In genomic region chr7:132284048-132284737, GRCm38 (mm10) we compare ENCODE assay signal across 11 mouse cellular contexts. TPM values are rescaled to one million over a fixed set of nuclear protein-coding genes. Genes with fewer than 3 reads are reported as not detected.
DNase-seq lines count a peak whose midpoint lies in the region; ATAC-seq and TF ChIP-seq lines count a peak whose summit lies in the region.
"Had no signal": no experiment of that assay in that cellular context is flagged by ENCODE, and none has a peak within 500 bp of the region (broad histone marks: within the 10 kb centered on the region; RNA-seq: fewer than 3 reads in every experiment).

No protein-coding gene starts in this region.

- peak overlapping the region; percentile 68 for H3K27ac ChIP-seq in neural tube, embryonic 11.5 days (ENCODE audit: low read depth, low read length)
- H3K27ac ChIP-seq in forebrain, embryonic 15.5 days (replicated peaks): peak overlapping the region; percentile 90
- H3K27ac ChIP-seq in intestine, postnatal 0 days (ENCODE audit: low read depth, low read length): peak overlapping the region; percentile 35; the same call in 1 of the 2 replicates
- H3K27ac ChIP-seq in stomach, embryonic 16.5 days (ENCODE audit: low read length): peak overlapping the region; percentile 89
- no peak overlapping the region for H3K27ac ChIP-seq in limb, embryonic 10.5 days
- H3K27ac ChIP-seq: heart, embryonic 15.5 days; limb, embryonic 12.5 days had no signal

- H3K4me1 ChIP-seq in neural tube, embryonic 11.5 days (ENCODE audit: control insufficient read depth, insufficient read depth, low read length): peaks cover 26% of the 10 kb centered on the region
- H3K4me1 ChIP-seq in forebrain, embryonic 15.5 days: peaks cover 77% of the 10 kb centered on the region
- peaks cover 29% of the 10 kb centered on the region for H3K4me1 ChIP-seq in intestine, postnatal 0 days (replicated peaks; ENCODE audit: control insufficient read depth, insufficient read depth, low read length)
- peaks cover 56% of the 10 kb centered on the region for H3K4me1 ChIP-seq in stomach, embryonic 16.5 days (ENCODE audit: control insufficient read depth, insufficient read depth, low read length)
- H3K4me1 ChIP-seq in limb, embryonic 10.5 days: peaks cover 33% of the 10 kb centered on the region
- H3K4me1 ChIP-seq: megakaryocyte, embryonic 14.5 days had no signal

- H3K9me3 ChIP-seq in neural tube, embryonic 11.5 days (ENCODE audit: control insufficient read depth, low read length): no peaks in the 10 kb centered on the region
- H3K9me3 ChIP-seq in forebrain, embryonic 15.5 days: no peaks in the 10 kb centered on the region
- H3K9me3 ChIP-seq in intestine, postnatal 0 days (ENCODE audit: control insufficient read depth): no peaks in the 10 kb centered on the region
- H3K9me3 ChIP-seq in stomach, embryonic 16.5 days (replicated peaks; ENCODE audit: control insufficient read depth, low read length): no peaks in the 10 kb centered on the region
- no peaks in the 10 kb centered on the region for H3K9me3 ChIP-seq in limb, embryonic 10.5 days (replicated peaks)
- H3K9me3 ChIP-seq: heart, embryonic 15.5 days; limb, embryonic 12.5 days had no signal

- peak; percentile 49 for DNase-seq in neural tube, embryonic 11.5 days (ENCODE audit: low spot score)
- no peak for DNase-seq in neural tube, embryonic 10.5 days (ENCODE audit: extremely low spot score, low spot score)
- no peak for DNase-seq in gastrocnemius, adult 18-20 months (ENCODE audit: low spot score)
- DNase-seq in limb, embryonic 10.5 days (ENCODE audit: low spot score): no peak
- DNase-seq: kidney, postnatal 10 days had no signal

- no peak for TF ChIP-seq CTCF in intestine, postnatal 0 days (IDR thresholded peaks at IDR 0.05; ENCODE audit: low read depth)

- H3K9ac ChIP-seq in neural tube, embryonic 11.5 days (ENCODE audit: low read length): no peak overlapping the region
- H3K9ac ChIP-seq in forebrain, embryonic 15.5 days (replicated peaks): no peak overlapping the region
- no peak overlapping the region for H3K9ac ChIP-seq in intestine, postnatal 0 days (ENCODE audit: low read depth, low read length)
- H3K9ac ChIP-seq in stomach, embryonic 16.5 days (ENCODE audit: low read length): no peak overlapping the region
- H3K9ac ChIP-seq: heart, embryonic 15.5 days; limb, embryonic 12.5 days had no signal

- H3K27me3 ChIP-seq in neural tube, embryonic 11.5 days (ENCODE audit: control insufficient read depth, insufficient read depth, low read length): no peaks in the 10 kb centered on the region
- H3K27me3 ChIP-seq in forebrain, embryonic 15.5 days: no peaks in the 10 kb centered on the region
- H3K27me3 ChIP-seq in intestine, postnatal 0 days (replicated peaks; ENCODE audit: control insufficient read depth, insufficient read depth, low read length): no peaks in the 10 kb centered on the region
- H3K27me3 ChIP-seq in stomach, embryonic 16.5 days (ENCODE audit: control insufficient read depth, insufficient read depth, low read length): no peaks in the 10 kb centered on the region
- no peaks in the 10 kb centered on the region for H3K27me3 ChIP-seq in limb, embryonic 10.5 days (ENCODE audit: low read depth, poor library complexity, severe bottlenecking)
- H3K27me3 ChIP-seq: heart, embryonic 15.5 days; limb, embryonic 12.5 days had no signal

- H3K36me3 ChIP-seq in neural tube, embryonic 11.5 days (ENCODE audit: control insufficient read depth, insufficient read depth, low read length): no peaks in the 10 kb centered on the region
- no peaks in the 10 kb centered on the region for H3K36me3 ChIP-seq in forebrain, embryonic 15.5 days
- peaks cover 1% of the 10 kb centered on the region; the same call in 1 of the 2 replicates for H3K36me3 ChIP-seq in intestine, postnatal 0 days (ENCODE audit: control insufficient read depth, insufficient read depth)
- no peaks in the 10 kb centered on the region for H3K36me3 ChIP-seq in stomach, embryonic 16.5 days (ENCODE audit: control insufficient read depth, insufficient read depth, low read length)
- H3K36me3 ChIP-seq in limb, embryonic 10.5 days: no peaks in the 10 kb centered on the region
- H3K36me3 ChIP-seq: heart, embryonic 15.5 days; limb, embryonic 12.5 days had no signal

- ATAC-seq in neural tube, embryonic 11.5 days (ENCODE audit: insufficient read depth, low FRiP score, low TSS enrichment): peak; percentile 65
- no peak; the same call in none of the 2 replicates for ATAC-seq in forebrain, embryonic 15.5 days (replicated peaks)
- no peak for ATAC-seq in intestine, postnatal 0 days
- ATAC-seq in stomach, embryonic 16.5 days (ENCODE audit: insufficient read depth, low FRiP score): no peak

- WGBS in neural tube, embryonic 11.5 days: 62% methylated on average over 7 of the region's 7 CpGs
- WGBS in forebrain, embryonic 15.5 days: 21% methylated on average over 7 of the region's 7 CpGs
- WGBS in intestine, postnatal 0 days: 62% methylated on average over 7 of the region's 7 CpGs
- WGBS in stomach, embryonic 16.5 days: 37% methylated on average over 7 of the region's 7 CpGs
- WGBS in limb, embryonic 10.5 days: 89% methylated on average over 7 of the region's 7 CpGs

- H3K4me2 ChIP-seq in neural tube, embryonic 11.5 days (ENCODE audit: low read depth): no peak overlapping the region
- H3K4me2 ChIP-seq in forebrain, embryonic 15.5 days (replicated peaks): no peak overlapping the region
- H3K4me2 ChIP-seq in intestine, postnatal 0 days (replicated peaks; ENCODE audit: low read depth): no peak overlapping the region
- no peak overlapping the region for H3K4me2 ChIP-seq in stomach, embryonic 16.5 days (ENCODE audit: low read depth, low read length)
- H3K4me2 ChIP-seq: heart, embryonic 15.5 days; limb, embryonic 12.5 days had no signal

- no peak overlapping the region for H3K4me3 ChIP-seq in neural tube, embryonic 11.5 days (ENCODE audit: low read depth, low read length)
- H3K4me3 ChIP-seq in forebrain, embryonic 15.5 days: no peak overlapping the region
- no peak overlapping the region for H3K4me3 ChIP-seq in intestine, postnatal 0 days (ENCODE audit: low read depth, low read length)
- H3K4me3 ChIP-seq in stomach, embryonic 16.5 days (replicated peaks; ENCODE audit: low read length): no peak overlapping the region
- H3K4me3 ChIP-seq in limb, embryonic 10.5 days: no peak overlapping the region
- H3K4me3 ChIP-seq: heart, embryonic 15.5 days; limb, embryonic 12.5 days; megakaryocyte, embryonic 14.5 days had no signal

RNA-seq across cellular contexts. Expression of gene Chst15, which starts 32.8 kb away (rescaled TPM):
- polyA plus RNA-seq in neural tube, embryonic 11.5 days (2014; fragmentation: Nextera tagmentation; extraction: Ambion mirVana): 29.8 and 31.3 TPM in 2 replicates
- 20.1 and 22.0 TPM in 2 replicates for polyA plus RNA-seq in forebrain, embryonic 15.5 days (2015; fragmentation: Nextera tagmentation; extraction: Ambion mirVana)
- polyA plus RNA-seq in intestine, postnatal 0 days (2015; fragmentation: Nextera tagmentation; extraction: Ambion mirVana): 7.9 and 8.7 TPM in 2 replicates
- polyA plus RNA-seq in stomach, embryonic 16.5 days (2015; fragmentation: Nextera tagmentation; extraction: Ambion mirVana): 24.6 and 25.5 TPM in 2 replicates
- 1 to 10 TPM; 1.6 to 2.0 TPM for total RNA-seq in gastrocnemius, adult 18-20 months (2021)
- 9.2 and 9.6 TPM in 2 replicates for polyA plus RNA-seq in limb, embryonic 10.5 days (2016; fragmentation: Nextera tagmentation; extraction: Ambion mirVana)
